Mouse (Mus musculus) kidney, adult 9 months (tissue): ENCODE data around the gene Met.

Experiments used
- DNase-seq: peaks from one replicate; pipeline ENCODE4 v3.0.0; 2022

Gene Met

GRCm38 (mm10) chr6:17620823-17621222 is 157.2 kb downstream of the Met start:
- DNase-seq: no peak

- no peak for DNase-seq
These were observed 157.8 kb downstream of the Met start for GRCm38 (mm10) chr6:17621436-17621835.
